Mouse (Mus musculus) lung, postnatal 25 days (tissue): Measurements from ENCODE around the gene Nova1.

Experiments
- DNase-seq: peaks from one replicate; pipeline ENCODE4 v3.0.0; 2022; ENCODE audit warnings: low spot score

The Nova1 gene

DNA sequence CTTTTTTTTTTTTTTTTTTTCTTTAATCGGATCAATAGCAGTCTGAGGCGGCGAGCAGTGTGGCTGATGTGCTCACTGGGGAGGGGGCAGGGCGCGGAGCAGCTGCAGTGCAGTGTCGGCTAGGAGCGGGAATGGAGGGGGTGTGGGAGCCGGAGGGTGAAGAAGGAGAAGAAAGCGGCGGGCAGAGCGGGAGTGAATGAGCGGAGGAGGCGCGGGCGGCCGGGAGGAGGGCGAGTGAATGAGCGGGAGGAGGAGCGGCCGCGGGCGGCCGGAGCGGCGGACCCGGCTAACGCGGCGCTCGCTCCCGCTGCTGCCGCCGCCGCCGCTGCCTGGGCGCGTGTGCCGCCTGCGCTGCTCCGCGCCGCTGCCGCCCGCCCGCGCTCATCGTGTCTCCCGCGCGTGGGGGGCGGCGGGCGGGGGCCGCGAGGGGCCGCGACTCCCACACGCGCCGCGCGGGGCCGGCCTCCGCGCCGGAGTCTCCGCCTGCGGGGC lies at the start of gene Nova1:
Gene Nova1, minus strand, starts transcription at position 74 of the 492 bp plus-strand sequence.
- DNase-seq = peak; percentile 39

- peak; percentile 93 for DNase-seq
Measured at GRCm38 (mm10) chr12:46819348-46820022, 756 bp upstream of the Nova1 start.

DNA sequence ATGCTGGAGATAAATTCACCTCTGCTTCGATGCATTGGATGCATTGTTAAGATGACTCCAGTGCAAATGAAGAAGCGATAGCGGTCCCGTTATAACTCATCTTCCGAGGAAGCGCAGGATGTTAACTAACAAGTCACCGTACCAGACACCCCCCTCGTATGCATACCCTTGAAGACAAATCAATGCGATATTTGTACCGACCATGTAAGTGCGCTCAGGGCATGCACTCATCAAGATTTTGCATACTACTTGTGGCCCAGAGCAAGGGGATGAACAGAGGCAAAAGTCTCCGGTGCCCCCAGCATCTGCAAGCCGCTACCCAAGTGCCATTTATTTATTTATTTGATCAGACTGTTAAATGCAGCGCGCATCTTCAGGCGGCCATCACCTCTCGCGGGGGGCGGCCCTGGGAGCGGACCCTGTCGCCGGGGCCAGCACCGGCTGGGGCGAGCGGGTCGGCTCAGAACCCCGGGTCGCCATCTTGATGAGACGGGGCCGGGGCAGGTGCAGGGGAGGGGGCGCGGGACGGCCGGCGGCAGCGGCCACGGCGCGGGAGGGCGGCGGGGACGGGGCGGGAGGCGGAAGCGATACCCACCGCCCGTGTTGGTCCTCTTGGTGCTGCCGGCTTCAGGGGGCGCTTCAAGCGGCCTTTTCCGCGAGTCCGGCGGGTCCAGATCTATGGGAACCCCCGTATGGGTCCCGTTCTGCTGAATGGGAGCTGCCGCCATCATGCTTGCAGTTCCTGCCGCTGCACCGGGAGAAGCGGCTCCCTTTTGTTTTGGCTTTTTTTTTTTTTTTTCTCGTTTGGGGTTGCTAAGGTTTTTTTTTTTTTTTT lies 491 bp downstream of the Nova1 start:
- peak; percentile 1 for DNase-seq

DNA sequence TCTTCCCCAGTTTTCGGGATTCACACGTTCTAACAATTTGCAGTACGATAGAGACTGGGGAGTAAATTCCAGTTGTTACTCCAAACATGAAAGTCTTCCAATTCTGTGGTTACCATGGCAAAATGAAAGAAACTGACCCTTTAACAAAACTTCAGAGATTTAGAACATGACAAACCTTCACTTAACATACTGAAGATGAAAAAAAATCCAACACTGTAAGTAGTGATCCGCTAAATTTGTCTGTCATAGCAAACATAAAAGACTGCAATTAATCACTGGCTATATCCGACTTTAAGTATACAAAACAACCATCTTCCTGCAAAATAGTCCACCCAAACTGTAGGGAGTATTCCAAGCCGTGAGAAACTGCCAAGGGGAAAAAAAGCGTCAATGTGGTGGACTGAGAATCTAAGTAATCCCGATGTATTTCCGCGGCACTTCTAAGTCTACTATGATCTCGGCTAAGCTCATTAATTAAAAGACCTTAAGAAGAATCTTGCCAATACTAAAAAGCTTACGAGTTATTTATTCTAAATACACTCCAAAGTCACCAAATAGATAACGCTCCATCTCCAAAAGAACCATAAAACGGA lies 1.4 kb downstream of the Nova1 start:
- peak; percentile 14 for DNase-seq

- no peak for DNase-seq
Measured at GRCm38 (mm10) chr12:46816291-46816690, 2.4 kb downstream of the Nova1 start.

GRCm38 (mm10) chr12:46815697-46816096 lies 3.0 kb downstream of the Nova1 start:
- no peak for DNase-seq

DNA sequence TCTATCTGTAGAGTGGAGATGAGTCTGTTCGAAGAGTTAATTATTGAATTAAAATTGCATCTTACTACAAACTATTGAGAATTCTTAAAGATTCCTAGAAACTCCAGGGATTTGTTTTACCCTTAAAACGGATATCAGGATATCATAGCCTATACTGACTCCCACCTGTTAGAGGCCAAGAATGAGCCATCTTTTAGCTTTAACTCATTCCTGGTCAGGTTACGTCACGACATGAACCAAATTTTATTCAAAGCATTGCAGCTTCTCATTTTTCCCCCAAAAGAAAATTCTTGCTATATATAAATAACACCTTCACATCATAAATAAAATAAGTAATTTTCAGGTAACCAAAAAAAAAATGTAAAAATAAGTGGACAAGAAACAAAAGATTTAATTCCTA lies 3.9 kb downstream of the Nova1 start:
- DNase-seq = no peak

DNA sequence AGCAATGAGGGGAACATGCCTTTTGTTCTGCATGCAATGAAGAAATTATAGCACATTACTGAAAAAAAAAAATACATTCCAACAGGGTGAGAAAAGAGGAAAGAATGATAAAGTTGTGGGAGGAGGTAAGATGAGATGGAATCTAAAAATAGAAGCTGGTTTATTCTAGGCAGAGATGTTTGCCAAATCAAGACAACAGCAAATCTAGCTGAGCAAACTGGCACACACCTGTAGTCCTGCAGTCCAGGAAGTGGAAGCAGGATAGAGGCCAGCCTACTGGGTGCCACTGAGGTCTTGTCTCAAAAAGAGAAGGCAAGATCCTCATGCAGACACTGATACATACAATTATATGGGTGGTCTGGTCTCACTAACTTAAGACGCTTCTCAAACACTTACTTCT lies 17.4 kb downstream of the Nova1 start:
- DNase-seq = no peak

GRCm38 (mm10) chr12:46782301-46783280 lies 36.1 kb downstream of the Nova1 start:
- DNase-seq = no peak

- DNase-seq = no peak
Measured at GRCm38 (mm10) chr12:46781481-46781880, 37.2 kb downstream of the Nova1 start.

DNA sequence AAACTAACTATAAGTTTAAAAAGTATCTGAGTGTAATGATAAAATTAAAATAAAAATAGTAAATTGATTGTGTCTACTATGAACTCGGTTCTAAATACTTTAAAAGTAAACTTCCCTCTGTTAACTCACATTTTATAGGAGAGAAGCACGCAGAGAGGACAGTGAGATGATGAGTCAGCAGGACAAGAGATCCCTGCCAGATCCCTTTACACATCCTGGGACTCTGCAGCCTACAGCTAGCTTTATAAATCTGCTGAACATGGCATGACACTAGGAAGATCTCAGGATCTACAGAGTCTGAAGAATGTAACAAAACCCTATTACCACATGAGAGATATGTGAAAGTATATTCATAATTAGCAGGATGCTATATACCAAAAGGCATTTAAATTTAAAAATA lies 37.7 kb downstream of the Nova1 start:
- no peak for DNase-seq

GRCm38 (mm10) chr12:46759450-46759849 lies 59.3 kb downstream of the Nova1 start:
- peak; percentile 9 for DNase-seq

DNA sequence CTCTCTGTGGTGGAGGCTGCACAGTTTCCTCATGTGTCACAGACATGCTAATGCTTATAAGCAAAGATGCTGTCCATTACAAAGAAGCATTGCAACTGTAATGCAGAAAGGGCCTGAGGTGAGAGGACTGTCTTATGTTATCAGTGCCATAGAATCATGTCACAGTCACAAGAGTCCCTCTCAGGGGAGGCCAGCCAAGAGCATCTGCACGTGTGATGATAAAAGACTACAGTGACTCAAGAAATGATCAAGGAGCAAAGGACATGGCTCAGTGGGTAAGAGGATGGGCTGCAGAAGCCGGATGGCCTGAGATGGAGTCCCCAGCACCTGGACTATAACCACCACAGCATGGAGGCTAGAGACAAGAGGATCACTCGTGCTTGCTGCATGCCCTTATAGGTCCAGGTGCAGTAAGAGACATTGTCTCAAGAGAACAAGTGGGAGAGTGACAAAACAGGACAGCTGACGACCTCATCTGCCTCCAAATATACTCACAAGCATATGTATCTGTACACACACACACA lies 64.3 kb downstream of the Nova1 start:
- no peak for DNase-seq

DNA sequence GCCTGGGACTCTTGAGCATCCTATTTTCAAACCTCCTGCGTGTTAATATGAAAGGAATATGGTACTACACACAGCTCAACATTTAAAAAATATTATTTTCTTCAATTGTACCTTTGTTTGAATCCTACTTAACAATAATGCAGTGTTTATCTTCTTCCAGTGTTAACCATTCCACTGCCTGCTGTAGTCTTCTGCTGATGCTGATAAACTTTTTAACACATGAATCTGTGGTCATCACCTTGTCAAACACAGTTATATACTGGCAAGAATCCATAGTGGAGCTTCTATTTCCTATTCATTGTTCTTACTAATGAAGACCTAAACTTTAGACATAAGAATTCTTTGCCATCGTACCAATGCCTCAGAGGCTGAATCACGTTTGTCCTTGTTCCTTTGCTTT lies 65.6 kb downstream of the Nova1 start:
- DNase-seq = no peak

GRCm38 (mm10) chr12:46733261-46733660 lies 85.5 kb downstream of the Nova1 start:
- DNase-seq = no peak

GRCm38 (mm10) chr12:46731943-46732342 lies 86.8 kb downstream of the Nova1 start:
- no peak for DNase-seq

DNA sequence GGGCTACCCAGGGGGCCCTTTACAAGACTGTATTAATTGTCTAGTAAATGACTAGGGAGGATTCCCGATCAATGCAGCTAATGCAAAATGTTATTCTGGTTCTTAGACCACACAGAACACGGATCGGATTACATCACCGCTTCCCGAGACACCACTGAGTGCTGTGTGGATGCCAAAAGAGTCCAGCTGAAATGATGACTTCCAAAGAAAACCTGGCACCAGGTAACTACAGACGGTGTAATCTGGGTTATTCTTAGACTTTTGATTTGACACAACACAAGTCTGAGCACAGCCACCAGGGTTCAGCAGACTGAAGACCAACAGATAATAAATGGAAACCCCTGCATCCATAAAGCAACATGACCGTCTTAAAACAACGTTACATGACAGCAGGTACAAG lies 96.8 kb downstream of the Nova1 start:
- no peak for DNase-seq

DNA sequence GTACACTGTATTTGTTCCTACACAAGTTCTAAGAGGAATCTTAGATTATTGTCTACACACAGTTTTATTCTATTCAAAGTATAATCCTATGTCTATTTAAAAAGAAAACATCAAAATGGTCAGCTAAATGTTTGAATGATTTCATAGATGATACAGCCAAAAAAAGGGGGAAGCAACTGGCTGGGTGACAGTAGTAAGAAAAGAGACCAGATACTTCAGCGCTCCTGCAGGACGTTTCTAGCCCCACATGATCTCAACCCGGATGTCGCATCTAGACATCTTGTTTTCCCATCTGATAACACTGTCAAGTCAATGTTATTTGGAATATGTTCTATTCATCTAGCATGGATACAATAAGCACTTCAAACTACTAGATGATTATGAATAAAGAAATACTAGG lies 99.7 kb downstream of the Nova1 start:
- no peak for DNase-seq

- DNase-seq = no peak
Measured at GRCm38 (mm10) chr12:46710094-46710493, 108.6 kb downstream of the Nova1 start.

- DNase-seq = no peak
Measured at GRCm38 (mm10) chr12:46709475-46709874, 109.3 kb downstream of the Nova1 start.

GRCm38 (mm10) chr12:46700202-46700601 lies 118.5 kb downstream of the Nova1 start:
- no peak for DNase-seq
